Mouse (Mus musculus) hindbrain, embryonic 12.5 days (tissue): Measurements from ENCODE around the gene Wdfy4. TPM values are rescaled to one million over a fixed set of nuclear protein-coding genes. Genes with fewer than 3 reads are reported as not detected.

Experiments used
- ATAC-seq: fragments of 200-750 bp; cut with Nextera tagmentation; 2 replicates; pipeline ENCODE4 v1.8.0; 2017; ENCODE audit warnings: moderate TSS enrichment; ENCODE audit not compliant: low FRiP score
- H3K27ac ChIP-seq: fragments of 300-500 bp; sonication (generic); 2 replicates; pipeline ENCODE4 v1.5.1; 2016; ENCODE audit warnings: mild to moderate bottlenecking
- H3K27me3 ChIP-seq: fragments of 300-500 bp; sonication (generic); 2 replicates; pipeline ENCODE4 v1.6.1; 2016; ENCODE audit warnings: mild to moderate bottlenecking
- H3K36me3 ChIP-seq: fragments of 300-500 bp; sonication (generic); 2 replicates; pipeline ENCODE4 v1.6.1; 2016; ENCODE audit warnings: mild to moderate bottlenecking
- H3K4me1 ChIP-seq: fragments of 300-500 bp; sonication (generic); 2 replicates; pipeline ENCODE4 v1.6.1; 2016
- H3K4me2 ChIP-seq: fragments of 300-500 bp; sonication (generic); replicated peaks from 2 replicates; pipeline ENCODE4 v1.6.1; 2016; ENCODE audit warnings: mild to moderate bottlenecking
- H3K4me3 ChIP-seq: fragments of 300-500 bp; sonication (generic); 2 replicates; pipeline ENCODE4 v1.5.1; 2016; ENCODE audit warnings: mild to moderate bottlenecking
- H3K9ac ChIP-seq: fragments of 300-500 bp; sonication (generic); 2 replicates; pipeline ENCODE4 v1.6.1; 2016; ENCODE audit warnings: mild to moderate bottlenecking, moderate library complexity
- H3K9me3 ChIP-seq: fragments of 300-500 bp; sonication (generic); replicated peaks from 2 replicates; pipeline ENCODE4 v1.6.1; 2016; ENCODE audit warnings: mild to moderate bottlenecking
- WGBS: fragments of 180-500 bp; shearing (Covaris S2); methylation state at CpG from one replicate; pipeline ENCODE4 v1.1.7; 2016; 5-methylcytosine and 5-hydroxymethylcytosine counted together
- polyA plus RNA-seq: library from polyadenylated mRNA; unstranded; fragments of >200 nt; fragmentation: Nextera tagmentation; extraction: Ambion mirVana; gene quantifications from 2 replicates; pipeline ENCODE4 v1.2.1, GENCODE M21; 2016

The Wdfy4 gene
- polyA plus RNA-seq, 1 experiment from 2014 or later = 0.25 TPM

DNA sequence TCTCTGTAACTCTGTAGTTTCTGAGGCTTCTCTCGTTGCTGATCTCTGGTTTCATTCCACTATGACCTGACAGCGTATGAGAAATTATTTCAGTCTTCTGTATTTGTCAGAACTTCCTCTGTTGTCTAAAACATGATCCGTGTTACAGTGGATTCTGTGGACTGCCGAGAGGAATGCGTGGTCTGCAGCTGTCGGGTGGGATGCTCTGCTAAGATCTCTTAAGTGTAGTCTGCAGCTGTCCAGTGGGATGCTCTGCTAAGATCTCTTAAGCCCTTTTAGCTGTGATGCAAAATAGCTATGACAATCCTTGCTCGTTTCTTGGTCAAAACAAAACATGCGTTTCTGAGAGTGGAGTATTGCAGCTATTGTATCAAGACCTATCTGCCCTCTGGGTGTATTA, 25.5 kb upstream of the Wdfy4 start:
- Histone ChIP-seq H3K4me2 (no peak overlapping the region), H3K36me3 (no peaks in the 10 kb centered on the region), H3K4me1 (peaks cover 5% of the 10 kb centered on the region; the same call in 1 of the 2 replicates), H3K4me3 (no peak overlapping the region), H3K27me3 (peaks cover 10% of the 10 kb centered on the region), H3K9me3 (no peaks in the 10 kb centered on the region), H3K9ac (no peak overlapping the region), H3K27ac (no peak overlapping the region)
- no peak for ATAC-seq
- WGBS = 82% methylated on average over 8 of the region's 8 CpGs

DNA sequence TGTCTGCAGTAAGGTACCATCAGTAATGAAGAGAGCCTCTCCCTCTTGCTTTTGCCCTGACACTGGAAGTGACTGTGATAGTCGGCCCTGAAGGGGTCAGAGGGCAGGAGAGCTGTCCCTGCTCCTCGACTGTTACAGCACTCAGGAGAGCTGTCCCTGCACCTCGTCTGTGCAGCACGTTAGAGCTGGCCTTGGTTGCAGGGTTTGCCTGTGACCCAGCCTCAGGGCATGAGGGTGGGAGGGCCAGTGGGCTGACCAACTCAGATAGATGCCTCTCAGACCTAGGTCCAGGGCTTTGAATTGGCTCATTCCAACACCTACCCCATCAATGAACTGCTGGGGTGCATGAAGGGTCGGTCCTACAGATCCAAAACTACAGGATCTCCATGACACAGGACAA, 23.0 kb upstream of the Wdfy4 start:
- whole genome bisulfite sequencing = 32% methylated on average over 5 of the region's 5 CpGs

DNA sequence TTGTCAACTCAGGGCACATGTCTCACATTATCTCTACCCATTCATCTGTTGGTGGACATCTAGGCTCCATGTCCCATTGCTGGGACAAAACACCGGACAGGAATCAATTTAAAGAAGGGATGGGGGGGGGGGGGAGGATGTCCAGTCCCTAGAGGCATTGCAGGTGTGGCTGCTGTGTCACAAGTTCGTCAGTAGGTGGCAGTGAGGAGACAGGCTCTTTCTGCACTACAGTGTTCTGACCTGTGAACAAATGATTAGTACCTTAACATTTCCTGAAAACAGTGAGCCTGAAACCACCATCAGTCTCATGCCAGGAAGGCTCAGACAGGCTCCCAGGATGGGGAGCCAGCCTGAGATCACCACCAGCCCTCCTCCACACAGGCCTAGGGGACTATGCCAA, 21.7 kb upstream of the Wdfy4 start:
- Histone ChIP-seq H3K4me2 (no peak overlapping the region), H3K36me3 (no peaks in the 10 kb centered on the region), H3K9ac (no peak overlapping the region), H3K4me3 (no peak overlapping the region), H3K27ac (no peak overlapping the region), H3K4me1 (no peaks in the 10 kb centered on the region), H3K27me3 (0 out of 2 replicates have a peak, but pooled peaks cover 6% of the 10 kb centered on the region), H3K9me3 (no peaks in the 10 kb centered on the region)
- no peak for ATAC-seq
- WGBS = 25% methylated on average over 2 of the region's 2 CpGs

More for the DNA sequence above, 23.0 kb upstream of the Wdfy4 start:
- ATAC-seq = no peak
- H3K36me3 ChIP-seq = no peaks in the 10 kb centered on the region
- H3K4me1 ChIP-seq = no peaks in the 10 kb centered on the region
- H3K9me3 ChIP-seq = no peaks in the 10 kb centered on the region
- no peak overlapping the region for H3K4me3 ChIP-seq
- no peak overlapping the region for H3K4me2 ChIP-seq
- no peak overlapping the region for H3K27ac ChIP-seq
- H3K9ac ChIP-seq = no peak overlapping the region
- 0 out of 2 replicates have a peak, but pooled peaks cover 6% of the 10 kb centered on the region for H3K27me3 ChIP-seq

DNA sequence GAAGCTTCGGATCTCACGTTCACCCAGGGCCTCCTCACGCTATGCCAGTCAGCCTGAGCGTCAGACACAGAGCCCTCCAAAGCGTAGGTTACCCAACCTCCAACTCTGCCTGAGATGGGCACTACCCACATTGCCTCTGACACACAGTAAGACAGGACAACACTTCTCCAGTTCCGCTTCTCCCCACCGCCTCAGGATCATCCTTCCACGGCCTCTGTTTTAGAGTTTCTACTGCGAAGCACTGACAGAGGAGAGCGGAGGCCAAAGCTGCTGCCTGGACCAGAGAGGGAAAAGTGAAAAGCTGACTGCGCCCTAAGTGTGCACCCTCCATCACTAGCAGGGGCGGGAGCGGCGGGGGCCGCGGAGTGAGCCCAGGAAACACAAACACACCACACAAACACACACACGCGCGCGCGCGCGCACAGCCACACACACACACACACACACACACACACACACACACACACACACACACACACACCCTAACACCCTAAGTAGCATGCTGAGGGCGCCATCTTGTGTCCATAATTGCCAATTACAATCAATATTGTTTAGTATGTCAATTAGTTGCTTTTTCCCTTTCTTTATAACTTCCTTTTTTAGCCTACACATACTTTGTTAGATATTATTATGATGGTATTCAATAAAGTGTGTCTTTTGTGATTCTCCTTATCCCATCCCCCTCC, 20.1 kb upstream of the Wdfy4 start:
- Histone ChIP-seq H3K36me3 (no peaks in the 10 kb centered on the region), H3K27me3 (0 out of 2 replicates have a peak, but pooled peaks cover 6% of the 10 kb centered on the region), H3K9me3 (no peaks in the 10 kb centered on the region), H3K4me3 (peak overlapping the region; percentile 26), H3K4me2 (peak overlapping the region; percentile 55), H3K4me1 (no peaks in the 10 kb centered on the region), H3K27ac (no peak overlapping the region), H3K9ac (no peak overlapping the region)
- ATAC-seq = no peak; the same call in 1 of the 2 replicates
- WGBS = 35% methylated on average over 24 of the region's 24 CpGs

DNA sequence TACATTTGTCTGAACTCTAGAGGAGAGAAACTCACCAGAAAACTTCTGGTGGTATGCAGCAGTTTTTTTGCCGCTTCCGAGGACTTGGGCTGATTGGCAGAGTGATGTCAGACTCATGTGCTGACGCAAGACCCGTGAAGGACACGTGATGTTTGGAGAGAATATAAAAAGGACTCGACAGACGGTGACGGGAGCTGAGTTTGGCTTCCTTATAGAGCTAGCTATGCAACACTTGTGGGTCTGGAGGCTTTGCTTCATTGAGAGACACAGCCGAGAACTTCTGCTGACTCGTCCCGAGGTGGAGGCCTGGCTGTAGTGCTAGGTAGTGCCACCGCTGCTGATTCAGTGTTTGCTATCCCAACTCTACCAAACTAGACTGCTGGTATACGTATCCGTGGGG, 18.5 kb upstream of the Wdfy4 start:
- Histone ChIP-seq H3K36me3 (no peaks in the 10 kb centered on the region), H3K27ac (no peak overlapping the region), H3K27me3 (0 out of 2 replicates have a peak, but pooled peaks cover 6% of the 10 kb centered on the region), H3K9ac (no peak overlapping the region), H3K9me3 (no peaks in the 10 kb centered on the region), H3K4me3 (no peak overlapping the region), H3K4me1 (no peaks in the 10 kb centered on the region), H3K4me2 (no peak overlapping the region)
- ATAC-seq = no peak
- WGBS = 84% methylated on average over 14 of the region's 14 CpGs

DNA sequence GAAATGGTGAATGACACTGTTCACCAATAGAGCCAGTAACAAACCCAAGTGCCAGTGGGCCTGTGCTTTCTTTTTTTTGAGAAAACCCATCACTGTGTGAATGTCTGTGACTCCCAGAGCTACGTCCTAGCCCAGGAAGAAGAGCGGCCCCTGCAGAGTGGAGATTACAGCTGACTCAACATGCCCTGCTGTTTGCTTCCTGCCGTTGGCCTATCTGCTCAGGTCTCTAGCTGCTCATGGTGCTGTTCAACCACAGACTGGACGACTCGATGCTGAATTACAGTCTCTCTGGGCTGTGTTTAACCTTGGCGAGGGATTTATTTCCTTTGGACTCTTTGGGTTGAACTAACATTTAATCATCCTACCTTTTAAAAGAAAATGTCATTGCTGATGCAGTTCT, 17.6 kb upstream of the Wdfy4 start:
- Histone ChIP-seq H3K27ac (no peak overlapping the region), H3K9ac (no peak overlapping the region), H3K4me2 (no peak overlapping the region), H3K9me3 (no peaks in the 10 kb centered on the region), H3K36me3 (no peaks in the 10 kb centered on the region), H3K27me3 (0 out of 2 replicates have a peak, but pooled peaks cover 1% of the 10 kb centered on the region), H3K4me3 (no peak overlapping the region), H3K4me1 (no peaks in the 10 kb centered on the region)
- 81% methylated on average over 6 of the region's 6 CpGs for WGBS
- ATAC-seq = no peak

DNA sequence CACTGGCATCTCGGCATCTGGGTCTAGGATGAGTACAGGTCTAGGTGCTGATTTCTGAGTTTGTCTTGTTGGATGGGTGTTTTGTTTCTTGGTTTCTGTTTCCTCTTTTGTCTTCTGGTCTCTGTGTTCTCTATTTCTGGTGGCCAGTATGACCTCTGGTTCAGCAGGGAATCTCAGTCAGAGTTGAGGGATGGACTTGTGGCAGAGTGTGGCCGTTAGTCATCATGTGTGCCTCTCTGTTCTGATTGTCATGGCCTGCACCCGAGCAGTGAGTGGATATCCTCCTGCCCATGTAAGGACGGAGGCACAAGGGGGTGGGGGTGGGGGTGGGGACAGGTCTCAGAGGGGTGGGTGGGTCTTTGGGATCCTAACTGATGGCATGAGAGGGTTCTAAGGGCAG, 16.9 kb upstream of the Wdfy4 start:
- Histone ChIP-seq H3K4me2 (no peak overlapping the region), H3K36me3 (no peaks in the 10 kb centered on the region), H3K4me3 (no peak overlapping the region), H3K9me3 (no peaks in the 10 kb centered on the region), H3K9ac (no peak overlapping the region), H3K27ac (no peak overlapping the region), H3K4me1 (no peaks in the 10 kb centered on the region), H3K27me3 (no peaks in the 10 kb centered on the region)
- no peak for ATAC-seq
- WGBS = 70% methylated on average over 4 of the region's 4 CpGs

DNA sequence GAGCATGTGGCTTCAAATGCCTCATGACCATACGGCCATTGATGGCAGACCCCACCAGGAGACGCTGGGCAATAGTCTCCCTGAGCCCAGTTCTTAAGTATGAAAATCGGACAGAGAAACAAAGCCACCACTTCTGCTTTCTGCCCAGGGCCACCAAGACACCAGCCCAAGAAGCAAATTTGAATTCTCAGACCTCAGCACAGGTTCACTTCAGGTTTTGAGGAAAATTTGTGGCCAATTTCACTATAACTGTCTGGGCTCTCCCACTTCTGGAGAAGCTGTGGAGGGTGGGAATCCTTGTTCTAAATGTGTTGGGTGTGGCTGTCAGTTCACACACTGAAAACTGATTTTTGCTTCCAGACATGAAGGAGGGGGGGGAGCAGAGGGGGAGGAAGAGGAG, 8.9 kb upstream of the Wdfy4 start:
- Histone ChIP-seq H3K27ac (no peak overlapping the region), H3K4me3 (no peak overlapping the region), H3K4me1 (no peaks in the 10 kb centered on the region), H3K36me3 (no peaks in the 10 kb centered on the region), H3K9me3 (no peaks in the 10 kb centered on the region), H3K9ac (no peak overlapping the region), H3K4me2 (no peak overlapping the region), H3K27me3 (no peaks in the 10 kb centered on the region)
- ATAC-seq = no peak
- 76% methylated on average over 3 of the region's 3 CpGs for WGBS

DNA sequence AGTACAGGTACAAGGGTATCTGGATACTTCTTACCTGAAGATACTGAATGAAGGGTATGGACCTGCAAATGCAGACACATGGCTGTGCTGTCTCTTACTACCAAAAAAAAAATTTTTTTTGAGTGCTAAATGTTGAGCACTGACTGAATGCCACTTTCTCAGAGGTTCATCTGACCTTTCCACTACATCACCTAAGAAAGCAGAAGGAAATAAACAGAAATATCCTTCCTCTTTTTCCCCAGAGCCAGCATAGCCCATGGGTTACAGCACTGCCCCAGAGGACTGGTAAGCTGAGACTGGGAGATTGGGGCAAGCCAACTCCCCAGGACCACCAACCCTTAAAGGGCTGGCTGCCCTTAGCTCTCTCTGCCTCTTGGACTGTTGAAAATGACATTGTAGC, 8.5 kb upstream of the Wdfy4 start:
- H3K27me3 ChIP-seq = no peaks in the 10 kb centered on the region
- no peak for ATAC-seq
- H3K4me3 ChIP-seq = no peak overlapping the region
- H3K4me1 ChIP-seq = no peaks in the 10 kb centered on the region
- no peak overlapping the region for H3K27ac ChIP-seq
- H3K36me3 ChIP-seq = no peaks in the 10 kb centered on the region
- H3K4me2 ChIP-seq = no peak overlapping the region
- H3K9me3 ChIP-seq = no peaks in the 10 kb centered on the region
- no peak overlapping the region for H3K9ac ChIP-seq

DNA sequence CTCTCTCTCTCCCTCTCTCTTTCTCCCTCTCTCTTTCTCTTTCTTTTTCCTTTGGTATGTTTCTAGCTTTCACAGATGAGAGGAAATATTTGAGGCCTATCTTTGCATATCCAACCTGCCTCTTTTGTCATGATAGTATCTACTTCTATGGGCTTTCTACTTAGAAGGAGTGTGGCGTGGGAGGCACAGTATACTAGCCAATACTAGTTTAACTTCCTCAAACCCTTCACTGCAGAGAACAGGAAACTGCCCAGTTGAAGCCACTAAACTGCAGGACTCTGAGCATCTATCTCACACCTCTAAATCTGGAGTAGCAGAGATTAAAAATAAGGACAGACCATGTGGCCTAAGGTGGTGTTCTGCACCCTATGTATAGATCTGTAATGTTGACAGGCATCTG, 5.3 kb upstream of the Wdfy4 start:
- Histone ChIP-seq H3K27me3 (no peaks in the 10 kb centered on the region), H3K9ac (no peak overlapping the region), H3K27ac (no peak overlapping the region), H3K4me3 (no peak overlapping the region), H3K4me2 (no peak overlapping the region), H3K4me1 (no peaks in the 10 kb centered on the region), H3K36me3 (no peaks in the 10 kb centered on the region), H3K9me3 (no peaks in the 10 kb centered on the region)
- ATAC-seq = no peak
- WGBS = 73% methylated on average over 1 of the region's 1 CpGs

DNA sequence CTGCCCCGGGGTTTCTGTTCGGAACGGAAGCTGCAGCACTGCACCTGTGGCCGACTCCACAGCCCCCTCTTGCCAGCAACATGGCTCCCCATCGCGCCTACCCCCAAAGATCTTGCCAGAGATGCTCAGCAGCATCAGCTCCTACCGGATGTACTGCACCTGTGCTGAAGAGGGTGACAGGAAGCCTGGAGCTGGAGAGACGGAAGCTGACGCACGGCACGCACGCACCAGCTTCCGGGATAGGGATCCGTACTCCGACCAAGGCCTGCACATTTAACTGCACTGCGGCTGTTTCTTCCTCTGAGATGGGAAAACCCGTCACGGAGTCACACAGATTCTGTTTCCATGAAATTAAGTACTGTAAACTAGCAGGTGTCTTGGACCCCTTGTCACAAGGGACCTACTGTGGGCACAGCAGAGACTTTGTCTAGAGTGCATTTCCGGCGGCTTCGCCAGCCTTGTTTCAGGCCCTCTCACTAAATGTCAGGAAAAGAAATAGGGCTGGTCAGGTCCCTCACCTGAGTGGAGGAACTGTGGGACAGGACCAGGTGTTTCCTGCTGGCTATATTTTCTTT, 4.6 kb upstream of the Wdfy4 start:
- no peaks in the 10 kb centered on the region for H3K36me3 ChIP-seq
- no peak overlapping the region for H3K9ac ChIP-seq
- no peak overlapping the region for H3K27ac ChIP-seq
- no peak for ATAC-seq
- no peak overlapping the region for H3K4me2 ChIP-seq
- no peaks in the 10 kb centered on the region for H3K27me3 ChIP-seq
- WGBS = 93% methylated on average over 21 of the region's 21 CpGs
- no peak overlapping the region for H3K4me3 ChIP-seq
- no peaks in the 10 kb centered on the region for H3K4me1 ChIP-seq
- no peaks in the 10 kb centered on the region for H3K9me3 ChIP-seq

DNA sequence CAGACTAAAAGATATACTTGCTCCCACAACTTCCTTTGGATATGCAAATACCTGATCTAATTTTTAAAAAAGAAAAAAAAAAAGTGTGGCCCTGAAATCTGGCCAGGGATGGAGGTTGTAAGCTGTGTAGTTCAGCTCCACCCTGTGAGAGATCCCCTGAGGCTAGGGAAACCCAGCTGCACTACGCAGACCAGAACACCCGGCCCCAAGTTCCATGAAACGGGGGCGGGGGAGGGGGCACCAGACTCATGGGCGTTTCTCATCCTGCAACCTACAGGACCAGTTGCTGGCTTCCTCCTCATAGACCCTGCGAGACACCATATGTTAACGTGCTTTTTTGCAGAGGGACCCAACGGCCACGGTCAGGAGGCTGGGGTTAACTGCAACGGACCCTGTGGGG, 3.9 kb upstream of the Wdfy4 start:
- no peak overlapping the region for H3K9ac ChIP-seq
- H3K4me2 ChIP-seq = no peak overlapping the region
- H3K9me3 ChIP-seq = no peaks in the 10 kb centered on the region
- no peak overlapping the region for H3K4me3 ChIP-seq
- 66% methylated on average over 10 of the region's 10 CpGs for WGBS
- ATAC-seq = no peak
- H3K27ac ChIP-seq = no peak overlapping the region
- H3K4me1 ChIP-seq = no peaks in the 10 kb centered on the region
- no peaks in the 10 kb centered on the region for H3K36me3 ChIP-seq
- no peaks in the 10 kb centered on the region for H3K27me3 ChIP-seq

DNA sequence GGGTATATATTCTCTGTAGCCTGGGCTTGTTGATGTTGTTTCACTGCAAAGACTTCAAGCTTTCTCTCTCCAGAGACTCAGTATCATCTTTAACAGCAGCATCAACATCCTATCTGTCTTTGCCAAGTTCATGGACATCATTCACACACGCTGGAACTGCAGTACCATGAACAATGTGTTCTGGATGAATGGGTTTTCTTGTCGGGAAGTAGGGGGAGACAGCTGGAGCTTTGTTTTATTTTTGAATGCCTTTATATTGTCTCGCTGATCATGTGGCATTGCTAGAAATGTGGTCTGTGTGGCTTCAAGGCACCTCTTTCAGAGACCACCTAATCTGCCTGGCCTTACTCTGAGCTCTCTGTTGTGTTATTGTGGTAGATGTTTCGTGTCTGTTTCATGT, 1.9 kb upstream of the Wdfy4 start:
- Histone ChIP-seq H3K4me2 (no peak overlapping the region), H3K4me1 (no peaks in the 10 kb centered on the region), H3K27ac (no peak overlapping the region), H3K4me3 (no peak overlapping the region), H3K36me3 (no peaks in the 10 kb centered on the region), H3K9ac (no peak overlapping the region), H3K9me3 (no peaks in the 10 kb centered on the region), H3K27me3 (no peaks in the 10 kb centered on the region)
- ATAC-seq = no peak
- WGBS = 40% methylated on average over 4 of the region's 4 CpGs
